Mouse (Mus musculus) liver, embryonic 15.5 days (tissue): Measurements from ENCODE around the gene Actr6. TPM values are rescaled to one million over a fixed set of nuclear protein-coding genes. Genes with fewer than 3 reads are reported as not detected.
A peak's percentile ranks its signal among the peaks of the same experiment; 100 is the strongest.

Source experiments
- ATAC-seq: fragments of 200-750 bp; cut with Nextera tagmentation; 2 replicates; pipeline ENCODE4 v1.8.0; 2017; ENCODE audit warnings: moderate number of reproducible peaks, mild to moderate bottlenecking, moderate library complexity; ENCODE audit not compliant: insufficient read depth
- H3K27ac ChIP-seq: fragments of 300-500 bp; sonication (generic); replicated peaks from 2 replicates; pipeline ENCODE4 v1.5.1; 2015; ENCODE audit warnings: mild to moderate bottlenecking, inconsistent platforms
- H3K27me3 ChIP-seq: fragments of 300-500 bp; sonication (generic); 2 replicates; pipeline ENCODE4 v1.6.1; 2015; ENCODE audit warnings: mild to moderate bottlenecking, inconsistent platforms
- H3K36me3 ChIP-seq: fragments of 300-500 bp; sonication (generic); replicated peaks from 2 replicates; pipeline ENCODE4 v1.6.1; 2015; ENCODE audit warnings: moderate library complexity, mild to moderate bottlenecking, inconsistent platforms
- H3K4me1 ChIP-seq: fragments of 300-500 bp; sonication (generic); replicated peaks from 2 replicates; pipeline ENCODE4 v1.6.1; 2015; ENCODE audit warnings: inconsistent platforms
- H3K4me2 ChIP-seq: fragments of 300-500 bp; sonication (generic); 2 replicates; pipeline ENCODE4 v1.6.1; 2015; ENCODE audit warnings: moderate library complexity, mild to moderate bottlenecking, inconsistent platforms
- H3K4me3 ChIP-seq: fragments of 300-500 bp; sonication (generic); replicated peaks from 2 replicates; pipeline ENCODE4 v1.5.1; 2015; ENCODE audit warnings: mild to moderate bottlenecking, inconsistent platforms
- H3K9ac ChIP-seq: fragments of 300-500 bp; sonication (generic); 2 replicates; pipeline ENCODE4 v1.6.1; 2015; ENCODE audit warnings: moderate library complexity, mild to moderate bottlenecking, inconsistent platforms
- H3K9me3 ChIP-seq: fragments of 300-500 bp; sonication (generic); replicated peaks from 2 replicates; pipeline ENCODE4 v1.6.1; 2016; ENCODE audit warnings: inconsistent platforms
- WGBS: fragments of 180-500 bp; shearing (Covaris S2); methylation state at CpG from one replicate; pipeline ENCODE4 v1.1.7; 2015; ENCODE audit warnings: mixed read lengths; ENCODE audit not compliant: insufficient replicate concordance; 5-methylcytosine and 5-hydroxymethylcytosine counted together
- polyA plus RNA-seq: library from polyadenylated mRNA; unstranded; fragments of >200 nt; fragmentation: Nextera tagmentation; extraction: Ambion mirVana; gene quantifications from 2 replicates; pipeline ENCODE4 v1.2.1, GENCODE M21; 2015

Gene Actr6
- 13.0 and 14.1 TPM in 2 replicates for polyA plus RNA-seq

- Histone ChIP-seq H3K4me1 (peaks cover 24% of the 10 kb centered on the region), H3K27ac (peak within 1 kb of the TSS; percentile 51; the same call in 1 of the 2 replicates), H3K4me2 (peak within 1 kb of the TSS; percentile 83), H3K36me3 (peaks cover 4% of the 10 kb centered on the region), H3K4me3 (peak within 1 kb of the TSS; percentile 77), H3K27me3 (no peaks in the 10 kb centered on the region), H3K9me3 (no peaks in the 10 kb centered on the region), H3K9ac (peak within 1 kb of the TSS; percentile 69)
- WGBS, result 1% methylated on average over 49 of the region's 49 CpGs
- peak; percentile 94 for ATAC-seq
Observed at GRCm38 (mm10) chr10:89732001-89732794, at the start of gene Actr6. TSS of gene Actr6 (minus strand) at chr10:89732295.

- Histone ChIP-seq H3K4me2 (no peak overlapping the region), H3K9ac (no peak overlapping the region), H3K27ac (no peak overlapping the region), H3K27me3 (no peaks in the 10 kb centered on the region), H3K4me1 (peaks cover 5% of the 10 kb centered on the region; the same call in 1 of the 2 replicates), H3K4me3 (no peak overlapping the region), H3K9me3 (no peaks in the 10 kb centered on the region), H3K36me3 (peaks cover 11% of the 10 kb centered on the region)
- ATAC-seq, result no peak
- 80% methylated on average over 6 of the region's 6 CpGs for whole genome bisulfite sequencing
Observed at GRCm38 (mm10) chr10:89776029-89776428, 43.9 kb upstream of the Actr6 start.

GRCm38 (mm10) chr10:89771894-89772293 lies 39.8 kb upstream of the Actr6 start:
- H3K27ac ChIP-seq, result no peak overlapping the region
- no peaks in the 10 kb centered on the region; the same call in 1 of the 2 replicates for H3K36me3 ChIP-seq
- 40% methylated on average over 2 of the region's 2 CpGs for WGBS
- H3K9me3 ChIP-seq, result no peaks in the 10 kb centered on the region
- H3K9ac ChIP-seq, result no peak overlapping the region
- H3K4me3 ChIP-seq, result no peak overlapping the region
- H3K4me1 ChIP-seq, result peaks cover 11% of the 10 kb centered on the region
- no peaks in the 10 kb centered on the region for H3K27me3 ChIP-seq
- ATAC-seq, result no peak
- H3K4me2 ChIP-seq, result no peak overlapping the region

GRCm38 (mm10) chr10:89769096-89769495 lies 37.0 kb upstream of the Actr6 start:
- H3K27ac ChIP-seq, result no peak overlapping the region
- H3K4me1 ChIP-seq, result peaks cover 31% of the 10 kb centered on the region
- no peaks in the 10 kb centered on the region for H3K9me3 ChIP-seq
- peak overlapping the region; percentile 33; the same call in 1 of the 2 replicates for H3K4me2 ChIP-seq
- no peak for ATAC-seq
- H3K36me3 ChIP-seq, result no peaks in the 10 kb centered on the region
- H3K4me3 ChIP-seq, result no peak overlapping the region
- no peaks in the 10 kb centered on the region for H3K27me3 ChIP-seq
- WGBS, result 55% methylated on average over 4 of the region's 4 CpGs
- H3K9ac ChIP-seq, result no peak overlapping the region

GRCm38 (mm10) chr10:89768352-89769020 lies 36.4 kb upstream of the Actr6 start:
- no peaks in the 10 kb centered on the region for H3K9me3 ChIP-seq
- H3K27me3 ChIP-seq, result no peaks in the 10 kb centered on the region
- H3K4me2 ChIP-seq, result peak overlapping the region; percentile 33
- peak; percentile 8; the same call in 1 of the 2 replicates for ATAC-seq
- WGBS, result 56% methylated on average over 7 of the region's 7 CpGs
- H3K4me3 ChIP-seq, result no peak overlapping the region
- H3K4me1 ChIP-seq, result peaks cover 31% of the 10 kb centered on the region
- H3K27ac ChIP-seq, result no peak overlapping the region
- no peak overlapping the region for H3K9ac ChIP-seq
- H3K36me3 ChIP-seq, result no peaks in the 10 kb centered on the region

GRCm38 (mm10) chr10:89765790-89766714 lies 34.0 kb upstream of the Actr6 start:
- Histone ChIP-seq H3K36me3 (no peaks in the 10 kb centered on the region), H3K4me1 (peaks cover 26% of the 10 kb centered on the region), H3K9ac (no peak overlapping the region), H3K27ac (no peak overlapping the region), H3K9me3 (no peaks in the 10 kb centered on the region), H3K27me3 (no peaks in the 10 kb centered on the region), H3K4me3 (no peak overlapping the region), H3K4me2 (peak overlapping the region; percentile 5; the same call in 1 of the 2 replicates)
- ATAC-seq, result no peak
- 52% methylated on average over 11 of the region's 11 CpGs for WGBS

GRCm38 (mm10) chr10:89764457-89765121 lies 32.5 kb upstream of the Actr6 start:
- Histone ChIP-seq H3K9ac (no peak overlapping the region), H3K36me3 (no peaks in the 10 kb centered on the region), H3K9me3 (no peaks in the 10 kb centered on the region), H3K27me3 (no peaks in the 10 kb centered on the region), H3K4me2 (no peak overlapping the region), H3K4me3 (no peak overlapping the region), H3K4me1 (peaks cover 20% of the 10 kb centered on the region), H3K27ac (no peak overlapping the region; the same call in 1 of the 2 replicates)
- 26% methylated on average over 9 of the region's 9 CpGs for WGBS
- no peak for ATAC-seq

GRCm38 (mm10) chr10:89760772-89761171 lies 28.7 kb upstream of the Actr6 start:
- Histone ChIP-seq H3K4me3 (no peak overlapping the region), H3K9ac (no peak overlapping the region), H3K27me3 (no peaks in the 10 kb centered on the region), H3K27ac (no peak overlapping the region), H3K9me3 (no peaks in the 10 kb centered on the region), H3K4me1 (peaks cover 14% of the 10 kb centered on the region; the same call in 1 of the 2 replicates), H3K36me3 (no peaks in the 10 kb centered on the region), H3K4me2 (no peak overlapping the region)
- no peak for ATAC-seq
- WGBS, result 71% methylated on average over 5 of the region's 5 CpGs

GRCm38 (mm10) chr10:89755231-89755630 lies 23.1 kb upstream of the Actr6 start:
- H3K27ac ChIP-seq, result no peak overlapping the region
- H3K9ac ChIP-seq, result no peak overlapping the region
- no peak for ATAC-seq
- no peaks in the 10 kb centered on the region for H3K9me3 ChIP-seq
- no peaks in the 10 kb centered on the region for H3K27me3 ChIP-seq
- no peak overlapping the region for H3K4me3 ChIP-seq
- H3K4me1 ChIP-seq, result peaks cover 17% of the 10 kb centered on the region
- no peak overlapping the region for H3K4me2 ChIP-seq
- no peaks in the 10 kb centered on the region for H3K36me3 ChIP-seq
- WGBS, result 71% methylated on average over 4 of the region's 4 CpGs

- Histone ChIP-seq H3K4me3 (no peak overlapping the region), H3K9ac (no peak overlapping the region), H3K4me2 (no peak overlapping the region), H3K4me1 (peaks cover 39% of the 10 kb centered on the region), H3K36me3 (no peaks in the 10 kb centered on the region), H3K27me3 (no peaks in the 10 kb centered on the region), H3K9me3 (no peaks in the 10 kb centered on the region), H3K27ac (peak overlapping the region; percentile 31)
- ATAC-seq, result peak; percentile 43; the same call in 1 of the 2 replicates
- 67% methylated on average over 5 of the region's 5 CpGs for WGBS
Observed at GRCm38 (mm10) chr10:89751069-89751468, 19.0 kb upstream of the Actr6 start.
